Mouse (Mus musculus) heart, embryonic 10.5 days (tissue): Measurements from ENCODE around the gene Gm17324. TPM values are rescaled to one million over a fixed set of nuclear protein-coding genes. Genes with fewer than 3 reads are reported as not detected.

Experiments
- microRNA-seq: library from miRNA; unstranded; fragments of <30 nt; microRNA quantifications from one replicate; pipeline ENCODE4, GENCODE M21; 2017
- polyA plus RNA-seq: library from polyadenylated mRNA; unstranded; fragments of >200 nt; fragmentation: Nextera tagmentation; extraction: Ambion mirVana; gene quantifications from 2 replicates; pipeline ENCODE4 v1.2.1, GENCODE M21; 2016

Gene Gm17324
- polyA plus RNA-seq, 1 experiment from 2014 or later, result 1.1 TPM

Small RNA genes lying within 50 kb of the gene (microRNA-seq; reads per million reads assigned to microRNA genes)
- gene Gm26377, result not detected

Other genes starting within 250 kb of the Gm17324 start
- gene Gsta1, start 218.1 kb downstream of the Gm17324 start, polyA plus RNA-seq, result not detected in 2 replicates
- not detected in 2 replicates for gene Gm3776, start 191.7 kb downstream of the Gm17324 start, polyA plus RNA-seq
- gene Gm10639, start 158.9 kb downstream of the Gm17324 start, polyA plus RNA-seq, result not detected in 2 replicates
- gene Omt2a, start 134.0 kb downstream of the Gm17324 start, polyA plus RNA-seq, result not detected in 2 replicates
- not detected in 2 replicates for gene Omt2b, start 121.2 kb downstream of the Gm17324 start, polyA plus RNA-seq
- gene Gsta2, start 93.0 kb downstream of the Gm17324 start, polyA plus RNA-seq, result not detected in 2 replicates
- not detected in 2 replicates for gene Dppa5a, start 80.6 kb downstream of the Gm17324 start, polyA plus RNA-seq
- 0.97 and 1.2 TPM in 2 replicates for gene Ooep, start 70.1 kb downstream of the Gm17324 start, polyA plus RNA-seq
- 0.24 and 0.25 TPM in 2 replicates for gene Ddx43, start 53.0 kb downstream of the Gm17324 start, polyA plus RNA-seq
- 0.36 and 0.72 TPM in 2 replicates for gene Cgas, start 5.5 kb downstream of the Gm17324 start, polyA plus RNA-seq
- gene Mto1, start 578 bp downstream of the Gm17324 start, polyA plus RNA-seq, result 28.1 and 30.3 TPM in 2 replicates
- gene Eef1a1, start 40.4 kb upstream of the Gm17324 start, polyA plus RNA-seq, result 2,877 and 3,185 TPM in 2 replicates
- 6.0 and 7.0 TPM in 2 replicates for gene Slc17a5, start 139.3 kb upstream of the Gm17324 start, polyA plus RNA-seq
- 1.1 and 1.3 TPM in 2 replicates for gene Cd109, start 166.8 kb upstream of the Gm17324 start, polyA plus RNA-seq